Mouse (Mus musculus): ENCODE measurements at regions not wholly inside any gene's neighbourhood (a gene's known extent, or its start where the extent isn't known, plus 50 kb on each side); places are given as distances from the start of the nearest gene placed in this dataset.
A peak's percentile ranks its signal among the peaks of the same experiment; 100 is the strongest.

DNA sequence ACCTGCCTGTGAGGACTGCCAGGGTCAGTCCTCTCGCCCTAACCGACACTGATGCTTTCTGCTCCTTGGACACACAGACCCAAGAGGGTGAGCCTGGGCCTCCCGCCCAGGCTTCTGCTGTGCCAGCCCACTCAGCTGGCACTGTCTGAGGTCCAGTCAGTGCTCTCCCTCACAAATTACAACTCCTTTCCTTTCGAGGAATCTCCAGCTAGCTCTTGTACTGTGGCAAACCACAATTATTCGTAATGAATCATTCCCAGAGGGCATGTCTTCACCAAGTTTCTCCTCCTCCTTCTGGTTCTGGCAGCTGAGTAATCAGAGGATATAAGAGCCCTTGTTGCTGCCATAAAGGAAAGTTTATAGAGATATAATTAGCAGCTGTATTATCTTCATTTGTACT, 155.2 kb downstream of the 9530068E07Rik start:
- DNase-seq, result no peak

DNA sequence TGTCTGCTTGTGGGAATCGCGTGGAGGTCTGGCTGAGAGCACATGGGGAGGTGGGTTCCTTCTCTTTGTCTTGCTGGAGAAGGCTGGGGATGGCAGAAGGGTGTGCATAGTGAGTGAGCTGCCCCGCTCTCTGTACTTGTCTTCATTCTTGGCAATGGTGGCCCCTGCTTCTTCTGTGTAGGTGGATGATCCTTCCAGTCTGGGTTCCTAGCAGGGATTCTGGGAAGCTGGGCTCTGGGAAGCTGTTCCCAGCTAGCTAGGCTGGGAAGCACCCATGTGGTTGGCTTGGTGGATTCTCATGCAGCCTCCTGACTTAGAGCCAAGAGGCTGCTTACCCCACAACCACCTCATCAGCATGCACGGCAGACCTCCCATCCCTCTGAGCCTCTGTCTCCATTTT, 156.6 kb downstream of the 9530068E07Rik start:
- DNase-seq, result no peak

DNA sequence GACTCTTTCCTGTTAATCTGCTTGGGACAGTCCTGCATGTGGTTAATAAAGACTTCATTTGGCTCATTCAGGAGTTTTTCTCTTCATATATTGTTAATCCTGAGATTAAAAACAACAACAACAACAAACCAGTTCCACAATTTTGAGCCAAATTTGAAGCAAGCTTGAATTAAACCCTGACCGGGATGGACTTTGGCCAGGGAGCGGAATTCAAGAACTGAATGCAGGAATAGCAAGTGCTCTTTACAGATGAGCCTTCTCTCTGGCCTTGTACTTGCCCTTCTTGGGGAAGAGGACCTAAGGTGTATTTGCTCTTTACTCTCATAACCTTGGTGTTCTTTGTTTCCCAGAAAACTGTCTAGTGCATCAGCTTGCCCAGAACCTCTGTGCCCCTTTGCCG, 161.6 kb downstream of the 9530068E07Rik start:
- no peak for DNase-seq

DNA sequence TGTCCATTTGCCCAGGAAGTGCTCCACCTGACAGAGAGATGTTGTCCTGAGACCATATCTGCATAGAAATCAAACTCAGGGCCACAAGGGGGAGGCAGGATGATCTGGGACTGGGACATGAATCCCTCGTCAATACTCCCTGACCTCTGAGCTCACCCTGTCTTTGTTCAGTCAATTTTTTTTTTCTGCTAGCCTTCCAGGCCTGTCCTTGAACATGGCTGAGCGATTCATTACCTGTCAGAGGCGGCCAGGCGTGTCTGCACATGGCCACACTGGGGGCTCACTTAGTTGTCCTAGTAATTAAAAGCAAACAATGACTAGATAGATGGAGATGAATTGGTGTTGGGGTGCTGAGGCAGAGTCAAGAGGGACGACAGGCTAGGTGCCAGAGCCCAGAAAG, 162.6 kb downstream of the 9530068E07Rik start:
- no peak for DNase-seq

DNA sequence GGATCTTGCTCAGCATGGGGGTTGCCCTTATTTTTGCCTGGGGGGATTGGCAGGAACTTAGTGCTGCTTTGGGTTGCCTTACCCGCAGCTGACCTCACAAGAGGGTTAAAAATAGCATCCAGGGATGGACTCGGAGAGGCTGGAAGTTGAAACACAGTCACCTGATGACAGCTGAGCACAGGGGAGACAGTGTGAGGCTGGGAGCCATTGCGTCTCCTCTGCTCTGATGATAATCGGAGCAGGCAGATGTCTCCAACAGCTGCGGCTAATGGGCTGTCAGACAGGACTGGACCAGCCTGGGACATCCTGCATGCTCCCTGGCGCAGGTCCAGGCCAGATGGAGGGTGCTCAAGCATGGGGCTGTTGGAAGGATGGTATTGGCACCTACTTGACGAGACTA, 165.1 kb downstream of the 9530068E07Rik start:
- peak; percentile 53 for DNase-seq

DNA sequence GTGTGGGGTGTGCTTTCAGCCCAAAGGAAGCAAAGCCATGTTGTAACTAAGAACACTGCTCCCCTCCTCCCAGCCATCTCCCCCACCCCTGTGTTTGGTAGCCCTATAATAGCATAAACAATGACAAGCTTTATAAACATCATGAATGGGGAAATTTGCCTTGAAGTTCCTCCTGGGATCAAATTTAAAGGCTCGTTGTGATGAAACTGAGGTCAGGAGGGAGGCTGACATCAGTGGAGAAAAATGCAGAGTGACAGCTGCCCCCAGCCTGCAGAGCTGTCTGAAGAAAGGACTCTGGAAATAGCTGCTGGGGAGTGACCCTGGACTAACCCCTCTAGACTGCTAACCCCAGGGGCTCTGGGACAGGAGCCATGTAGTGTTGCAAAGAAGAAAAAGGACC, 169.2 kb downstream of the 9530068E07Rik start:
- peak; percentile 30 for DNase-seq

DNA sequence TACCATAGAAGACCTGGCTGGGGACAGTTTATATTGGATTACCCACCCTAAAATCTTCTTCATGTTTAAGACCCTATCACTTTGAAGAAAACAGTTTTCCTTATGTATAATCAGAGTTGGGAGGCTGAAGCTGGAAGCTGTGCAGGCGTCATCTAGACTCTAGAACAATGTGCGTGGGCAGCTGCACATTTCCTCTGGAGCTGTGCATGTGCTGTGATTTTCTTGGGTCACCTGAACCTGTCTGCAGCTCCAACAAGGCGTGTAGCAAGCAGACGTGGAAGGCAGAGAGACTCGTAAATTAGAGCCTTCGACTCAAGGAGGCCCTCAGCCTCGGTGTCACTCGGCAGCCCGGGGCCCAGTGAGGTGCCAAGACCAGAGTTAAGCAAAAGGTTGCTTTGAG, 169.8 kb downstream of the 9530068E07Rik start:
- DNase-seq, result no peak

DNA sequence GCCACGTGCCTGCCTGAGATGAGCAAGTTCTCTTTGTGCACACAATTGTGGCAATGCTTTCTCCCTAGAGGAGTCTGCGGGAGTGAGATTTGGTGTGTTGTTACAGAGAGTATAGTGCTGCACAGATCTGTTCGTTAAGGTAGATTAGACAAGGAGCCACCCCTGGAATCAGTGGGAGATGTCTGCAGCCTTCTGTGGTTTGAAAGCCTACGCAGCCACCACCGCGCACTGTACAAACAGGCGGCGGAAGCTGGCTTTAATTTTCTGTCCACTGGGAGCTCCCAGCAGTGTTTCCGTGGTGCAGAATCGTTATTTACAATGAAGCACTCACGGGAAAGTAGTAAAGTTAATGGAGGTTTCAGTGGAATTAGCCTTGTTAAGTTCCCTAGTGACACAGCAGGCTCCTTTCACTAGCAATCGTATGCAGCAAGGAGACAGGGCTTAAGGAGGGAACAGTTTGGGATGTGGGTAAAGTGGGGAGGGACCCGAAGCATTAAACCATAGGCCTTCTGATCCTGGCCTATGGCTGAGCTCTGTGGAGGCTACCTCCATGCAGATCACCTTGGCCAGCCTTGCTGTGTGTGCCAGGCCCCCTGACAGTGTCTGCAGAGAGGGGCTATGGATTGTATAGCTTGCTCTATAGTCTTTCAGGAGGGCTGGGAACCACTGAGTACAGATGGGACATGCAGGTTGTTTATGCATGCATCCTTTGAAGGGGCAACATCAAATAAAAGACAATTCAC, 171.9 kb downstream of the 9530068E07Rik start:
- no peak for DNase-seq

DNA sequence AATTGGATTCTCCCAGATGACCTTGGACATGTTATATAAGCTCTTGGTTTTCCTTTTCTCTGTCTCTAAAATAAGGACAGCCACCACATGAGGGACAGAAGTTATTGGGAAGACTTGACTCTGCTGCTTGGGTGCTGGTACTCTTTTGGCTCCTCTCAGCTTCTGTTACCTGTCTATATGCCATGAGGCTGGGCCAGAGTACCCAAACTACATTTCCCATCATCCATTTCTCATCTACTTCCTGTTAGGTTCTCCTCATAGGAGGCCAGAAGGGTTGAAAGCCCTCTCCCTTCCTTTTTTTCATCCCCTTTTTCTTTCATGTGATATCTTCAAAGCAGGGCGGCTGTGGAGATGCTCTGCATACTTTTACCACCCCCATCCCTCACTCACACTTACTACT, 172.6 kb downstream of the 9530068E07Rik start:
- no peak for DNase-seq

DNA sequence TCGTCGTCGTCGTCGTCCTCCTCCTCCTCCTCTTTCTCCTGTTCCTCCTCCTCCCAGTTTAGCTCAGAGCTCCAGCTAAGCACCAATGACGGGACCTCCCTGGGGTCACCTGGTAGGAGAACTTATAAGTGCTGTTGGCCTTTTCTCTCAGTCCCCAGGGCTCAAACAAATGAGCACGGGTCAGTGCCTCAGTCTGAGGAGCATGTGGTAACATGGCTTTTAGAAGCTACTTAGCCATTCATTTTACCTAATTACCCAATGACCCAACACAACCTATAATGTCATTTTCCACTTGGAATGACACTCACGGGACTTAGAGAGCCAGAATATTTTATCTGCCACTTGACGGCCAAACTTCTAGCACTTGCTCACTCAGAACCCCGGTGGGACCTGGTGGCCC, 173.5 kb downstream of the 9530068E07Rik start:
- no peak for DNase-seq

DNA sequence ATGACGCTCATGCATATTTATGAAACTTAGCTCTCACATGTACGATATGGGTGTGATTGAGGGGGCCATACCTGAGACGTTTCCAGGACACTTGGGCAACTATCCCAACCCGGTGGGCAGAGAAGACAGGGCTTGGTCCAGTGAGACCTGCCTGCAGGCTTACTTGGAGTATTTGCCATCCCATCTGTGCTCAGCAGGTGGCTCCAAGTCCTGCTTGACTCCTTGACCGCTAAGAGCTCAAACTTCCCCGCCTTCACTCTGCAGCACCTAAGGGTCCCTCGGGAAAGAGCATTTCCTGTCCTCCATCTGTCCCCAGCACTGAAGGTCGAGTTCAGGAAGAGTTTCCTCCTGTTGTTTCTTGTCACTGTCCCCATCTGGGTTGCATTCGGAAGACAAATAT, 182.2 kb downstream of the 9530068E07Rik start:
- DNase-seq, result no peak

DNA sequence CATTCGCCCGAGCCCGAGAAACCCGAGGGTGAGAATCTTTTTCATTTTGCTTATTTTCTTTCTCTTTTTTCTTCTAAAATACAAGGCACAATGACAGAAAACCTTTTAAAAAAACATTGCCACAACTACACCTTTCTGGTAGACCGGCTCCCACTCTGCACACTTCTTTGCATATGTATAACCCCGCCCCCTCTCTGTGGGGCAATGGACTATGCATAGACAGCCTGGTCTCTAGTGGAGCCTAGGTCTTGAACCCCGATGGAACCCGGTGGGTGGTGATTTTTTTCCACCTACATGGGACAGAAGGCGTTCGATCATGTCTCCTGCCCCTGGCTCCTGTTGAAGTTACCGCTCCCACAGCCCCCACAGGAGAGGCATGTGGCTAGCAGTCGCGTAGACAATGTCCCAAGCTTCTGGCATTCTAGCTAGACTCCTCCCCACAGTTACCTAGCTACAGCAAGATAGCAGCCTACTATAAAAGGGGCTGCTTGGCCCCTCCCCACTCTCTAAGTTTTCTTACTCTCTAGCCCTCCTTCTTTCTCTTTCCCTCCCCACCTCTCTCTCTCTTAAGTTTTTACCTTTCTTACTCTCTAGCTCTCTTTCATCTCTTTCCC, 183.6 kb downstream of the 9530068E07Rik start:
- no peak for DNase-seq

DNA sequence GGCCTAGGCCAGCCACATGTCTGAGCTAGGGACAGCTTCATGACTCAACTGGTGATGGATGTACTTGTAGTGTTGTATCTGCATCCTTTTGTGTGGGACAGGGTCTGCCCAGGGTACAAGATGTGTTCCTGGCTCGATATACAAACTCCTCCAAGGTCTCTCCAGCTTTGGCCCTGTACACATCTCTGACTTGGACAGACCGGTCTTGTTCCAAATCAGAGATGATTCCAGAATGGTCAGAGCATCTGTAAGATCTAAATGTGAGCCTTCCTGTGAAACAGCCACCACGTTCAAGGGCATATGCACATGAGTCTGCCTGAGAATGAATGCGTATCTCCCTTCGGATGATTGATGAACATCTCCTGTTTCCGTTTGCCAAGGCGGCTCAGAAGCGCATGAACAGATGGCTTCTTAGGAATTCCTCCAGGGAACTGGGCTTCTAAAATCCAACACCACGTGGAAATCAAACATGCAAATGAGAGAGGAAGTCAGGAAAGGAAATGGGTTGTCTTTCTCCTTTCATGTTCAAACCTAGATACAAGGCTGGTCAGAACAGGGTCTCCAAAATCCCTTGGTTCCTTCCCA, 172.7 kb upstream of the Fstl4 start:
- DNase-seq, result no peak

DNA sequence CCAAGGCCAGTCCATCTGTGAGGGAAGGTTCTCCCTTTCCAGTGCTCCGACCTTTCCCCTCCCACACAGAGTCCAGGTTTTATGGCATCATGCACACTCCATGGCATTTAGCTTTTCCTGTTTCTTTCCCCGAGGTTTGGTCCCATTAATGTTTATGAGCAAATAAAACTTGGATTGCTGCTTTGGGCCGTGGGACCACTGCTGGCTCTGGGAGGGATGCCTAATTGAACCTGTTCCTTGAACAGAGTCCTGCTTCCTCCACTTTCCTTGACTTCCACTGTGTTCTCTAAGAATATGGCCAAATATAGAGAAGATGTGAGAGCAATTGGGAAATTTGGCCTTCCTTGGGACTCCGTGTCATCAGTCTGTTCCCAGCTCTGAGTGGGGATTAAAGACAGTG, 170.3 kb upstream of the Fstl4 start:
- DNase-seq, result no peak

DNA sequence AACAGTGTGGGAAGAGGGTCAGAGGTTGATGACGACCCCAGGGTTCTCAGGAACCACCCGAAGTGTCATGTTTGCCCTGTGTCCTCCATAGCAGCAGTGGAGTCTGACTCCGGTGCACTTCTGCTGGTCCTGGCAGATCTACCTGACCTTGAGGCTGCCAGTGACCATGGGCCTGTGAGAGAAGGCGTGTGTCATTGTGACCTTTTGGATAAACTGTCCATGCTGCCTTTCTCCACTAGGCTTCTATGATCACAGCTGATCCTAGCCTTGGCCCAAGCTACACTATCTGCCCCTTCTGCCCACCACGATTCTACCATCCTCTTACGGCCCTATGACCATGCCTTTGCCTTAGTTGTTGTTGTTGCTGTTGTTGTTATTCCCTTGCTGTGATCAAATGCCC, 163.2 kb upstream of the Fstl4 start:
- no peak for DNase-seq

DNA sequence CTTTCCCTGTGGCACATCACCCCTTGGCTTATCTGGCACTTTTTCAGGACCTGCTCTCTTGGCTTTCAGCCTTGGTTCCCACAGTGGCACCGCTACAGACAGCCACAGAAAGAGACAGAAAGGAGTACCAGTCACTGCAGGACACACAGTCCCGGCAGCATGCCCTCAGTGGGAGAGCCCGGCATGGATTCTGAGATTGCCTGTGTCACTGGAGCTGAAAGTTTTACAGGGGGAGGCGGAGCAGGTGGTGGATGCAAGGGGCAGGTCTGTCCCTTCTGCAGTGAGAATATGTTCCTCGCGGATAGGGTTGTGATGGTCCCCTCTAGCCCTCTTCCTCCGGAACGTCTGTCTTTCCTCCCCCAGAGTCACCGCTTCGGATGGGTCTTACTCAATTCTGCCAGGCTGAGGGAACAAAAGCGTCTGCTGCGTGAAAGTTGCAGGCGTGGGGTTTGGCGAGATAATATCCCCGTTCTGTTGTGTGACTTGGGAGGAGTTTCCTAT, 162.3 kb upstream of the Fstl4 start:
- DNase-seq, result peak; percentile 13

DNA sequence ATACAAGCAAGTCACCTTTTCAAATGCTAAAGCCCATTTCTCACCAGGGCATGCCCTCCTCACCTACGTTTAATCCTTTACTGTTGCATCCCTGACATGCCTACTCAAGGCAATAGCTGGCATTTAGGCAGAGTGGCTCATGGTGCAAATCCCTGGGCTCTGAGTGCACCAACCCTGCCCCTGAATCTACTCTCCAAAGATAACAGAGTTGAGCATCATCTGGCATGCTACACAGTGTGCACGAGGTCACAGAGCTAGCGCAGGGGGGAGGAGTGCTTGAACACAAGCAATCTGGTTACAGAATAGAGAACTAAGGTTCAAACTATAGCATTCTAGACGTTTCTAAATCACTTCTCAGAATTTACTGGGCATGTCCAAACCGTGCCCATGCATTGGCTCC, 161.6 kb upstream of the Fstl4 start:
- DNase-seq, result no peak

DNA sequence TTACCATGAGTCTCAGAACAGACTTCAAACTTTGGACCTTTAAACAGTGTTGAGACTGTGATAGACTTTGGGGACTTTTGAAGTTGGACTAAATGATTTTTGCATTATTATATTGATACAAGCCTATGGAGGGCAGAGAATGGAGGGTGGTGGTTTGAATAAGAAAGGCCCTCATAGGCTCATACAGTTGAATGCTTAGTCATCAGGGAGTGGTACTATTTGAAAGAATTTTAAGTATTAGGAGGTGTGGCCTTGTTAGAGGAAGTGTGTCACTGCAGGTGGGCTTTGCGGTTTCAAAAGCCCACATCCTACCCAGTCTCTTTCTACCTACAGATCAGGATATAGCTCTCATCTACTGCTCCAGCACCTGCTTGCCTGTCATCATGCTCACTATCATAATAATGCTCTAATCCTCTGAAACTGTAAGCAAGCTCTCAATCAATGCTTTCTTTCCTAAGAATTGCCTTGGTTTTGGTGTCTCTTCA, 153.7 kb upstream of the Fstl4 start:
- DNase-seq, result no peak

DNA sequence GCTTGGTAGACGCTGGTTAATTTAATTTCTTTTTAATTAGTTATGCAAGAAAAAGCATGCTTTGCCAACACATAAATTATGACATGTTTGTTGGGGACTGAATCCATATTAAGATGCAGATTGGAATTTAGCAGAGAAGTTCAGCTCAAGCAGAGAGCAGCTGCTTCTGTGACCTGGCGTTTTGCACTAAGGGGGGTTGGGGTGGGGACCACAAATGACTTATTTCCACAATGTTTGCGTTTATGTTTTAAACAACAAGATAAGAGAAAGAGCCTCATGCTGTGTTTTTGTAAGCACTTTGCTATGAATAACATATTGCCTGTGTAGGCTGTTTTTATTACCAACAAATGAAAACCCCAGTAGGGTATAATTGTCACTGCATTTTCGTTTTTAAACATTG, 148.8 kb upstream of the Fstl4 start:
- no peak for DNase-seq

DNA sequence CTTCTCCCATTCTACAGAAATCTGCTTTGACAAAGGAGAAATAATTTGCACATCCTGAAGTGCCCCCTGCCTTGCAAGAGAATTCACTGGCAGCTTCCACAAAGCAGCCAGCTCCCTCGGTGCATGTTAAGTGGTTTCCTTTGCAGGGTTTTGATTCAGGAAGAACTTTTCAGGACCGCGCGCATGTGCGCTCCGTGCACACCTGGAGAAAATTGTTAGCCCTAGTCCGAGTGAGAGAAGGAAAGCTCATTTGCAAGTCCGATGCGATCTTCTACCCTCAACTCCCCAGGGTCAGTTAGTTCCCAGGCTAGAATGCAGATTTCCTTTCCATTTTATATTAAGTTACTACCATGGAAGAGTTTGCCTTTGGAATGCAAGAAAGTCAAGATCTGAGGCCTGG, 145.8 kb upstream of the Fstl4 start:
- DNase-seq, result no peak

DNA sequence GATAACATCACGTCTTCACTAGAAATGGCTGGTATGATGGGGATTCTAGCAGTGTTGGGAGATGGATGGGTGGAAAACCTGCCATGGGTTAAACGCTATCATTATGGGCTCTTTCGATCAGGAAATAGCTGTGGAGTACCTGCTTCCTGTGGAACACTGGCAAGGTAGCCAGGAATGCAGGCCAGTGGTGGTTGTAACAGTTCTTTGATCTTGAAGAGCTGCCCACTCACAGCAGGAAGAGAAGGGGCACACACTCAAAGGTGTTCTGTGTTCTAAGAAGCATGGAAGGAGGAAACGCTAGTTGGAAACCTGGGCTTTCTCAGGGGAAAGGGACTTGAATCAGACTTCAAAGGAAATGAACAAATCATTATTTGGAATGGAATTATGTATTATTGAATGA, 141.6 kb upstream of the Fstl4 start:
- DNase-seq, result no peak

DNA sequence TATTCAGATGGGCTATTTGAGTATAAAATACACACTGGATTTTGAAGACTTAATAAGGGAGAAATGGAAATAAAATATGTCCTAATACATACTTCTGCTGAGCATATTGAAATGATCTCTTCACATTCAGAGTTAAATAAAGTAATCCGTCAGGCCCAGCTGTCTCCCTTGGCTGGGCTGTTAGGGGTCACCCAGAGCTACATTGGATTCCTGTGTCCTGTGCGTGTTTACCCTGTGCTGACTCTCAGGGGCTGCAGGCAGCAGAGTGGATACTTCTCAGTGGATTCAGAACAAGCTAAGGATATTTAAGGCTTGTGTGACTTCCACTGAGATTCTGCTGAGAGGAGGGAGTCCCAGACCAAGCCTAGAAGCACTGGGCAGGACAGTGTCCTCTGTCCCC, 135.6 kb upstream of the Fstl4 start:
- no peak for DNase-seq

DNA sequence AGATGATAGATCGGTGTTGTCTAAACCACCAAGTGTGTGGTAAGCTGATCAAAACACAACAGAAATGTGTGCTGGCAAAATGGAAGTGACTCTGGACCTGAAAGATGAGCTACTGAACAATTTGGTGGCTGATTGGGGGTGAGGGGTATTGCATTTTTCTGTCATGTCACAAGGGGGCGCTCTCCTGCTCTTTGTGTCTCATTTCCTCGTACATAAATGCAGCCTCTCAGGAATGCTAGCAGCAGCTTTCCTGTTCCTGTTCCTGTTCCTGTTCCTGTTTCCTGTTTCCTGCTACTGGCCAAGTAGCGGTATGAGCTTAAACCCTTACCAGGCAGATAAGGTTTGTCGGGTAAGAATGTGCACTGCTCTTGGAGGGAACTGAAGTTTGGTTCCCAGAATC, 134.7 kb upstream of the Fstl4 start:
- no peak for DNase-seq

DNA sequence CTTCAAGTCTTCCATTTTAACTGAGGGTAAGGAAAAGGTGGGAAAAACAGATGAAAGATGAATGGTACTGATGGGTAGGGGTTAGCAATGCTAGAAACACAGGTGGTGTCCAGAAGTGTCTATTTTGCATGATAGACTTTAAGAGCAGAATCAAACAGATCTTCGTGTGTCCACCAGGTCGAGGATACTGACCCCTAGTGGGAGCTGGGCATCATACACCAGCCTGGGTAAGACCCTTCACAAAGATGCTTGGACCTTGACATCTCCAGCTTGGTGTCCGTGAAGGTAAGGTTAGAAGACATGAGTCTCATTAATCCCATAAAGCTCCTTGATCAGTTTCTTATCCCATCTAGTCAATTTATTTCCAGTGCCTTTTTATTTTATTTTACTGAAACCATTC, 132.9 kb upstream of the Fstl4 start:
- DNase-seq, result no peak
